Mouse (Mus musculus): ENCODE measurements around the gene Mff.

Mff gene

GRCm38 (mm10) chr1:82724339-82725025, at the start of gene Mff:
TSS of gene Mff (plus strand) at chr1:82724890.
- peak; percentile 89 to 90 for DNase-seq (ENCODE audit: low spot score in 2 of 2)

- no peak for DNase-seq (ENCODE audit: low spot score in 2 of 2)
Measured at GRCm38 (mm10) chr1:82686328-82686727, 38.4 kb upstream of the Mff start.

- no peak for DNase-seq (ENCODE audit: low spot score in 2 of 2)
Measured at GRCm38 (mm10) chr1:82686866-82687265, 37.8 kb upstream of the Mff start.

- no peak for DNase-seq (ENCODE audit: low spot score in 2 of 2)
Measured at GRCm38 (mm10) chr1:82687931-82688330, 36.8 kb upstream of the Mff start.

GRCm38 (mm10) chr1:82695915-82696314, 28.8 kb upstream of the Mff start:
- DNase-seq (ENCODE audit: low spot score in 2 of 2): no peak

- DNase-seq (ENCODE audit: low spot score in 2 of 2): no peak
Measured at GRCm38 (mm10) chr1:82717816-82718512, 6.7 kb upstream of the Mff start.

GRCm38 (mm10) chr1:82725026-82725874, 560 bp downstream of the Mff start:
- no peak for DNase-seq (ENCODE audit: low spot score in 2 of 2)

DNA sequence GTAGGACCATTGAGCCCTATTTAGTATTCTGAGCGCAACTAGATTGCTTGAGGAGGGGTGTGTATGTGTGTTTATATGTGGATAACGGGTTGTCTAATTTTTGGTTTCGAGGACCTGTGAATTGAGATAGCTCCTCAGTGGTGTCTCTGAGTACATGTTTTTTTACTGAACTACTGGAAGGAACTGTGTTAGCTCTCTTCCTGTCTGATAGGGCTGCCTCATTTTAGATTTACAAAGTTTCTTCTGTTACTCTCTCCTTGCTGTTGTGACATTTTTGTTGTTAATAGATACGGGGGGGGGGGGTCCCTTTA, 1.1 kb downstream of the Mff start:
- no peak for DNase-seq (ENCODE audit: low spot score in 2 of 2)

DNA sequence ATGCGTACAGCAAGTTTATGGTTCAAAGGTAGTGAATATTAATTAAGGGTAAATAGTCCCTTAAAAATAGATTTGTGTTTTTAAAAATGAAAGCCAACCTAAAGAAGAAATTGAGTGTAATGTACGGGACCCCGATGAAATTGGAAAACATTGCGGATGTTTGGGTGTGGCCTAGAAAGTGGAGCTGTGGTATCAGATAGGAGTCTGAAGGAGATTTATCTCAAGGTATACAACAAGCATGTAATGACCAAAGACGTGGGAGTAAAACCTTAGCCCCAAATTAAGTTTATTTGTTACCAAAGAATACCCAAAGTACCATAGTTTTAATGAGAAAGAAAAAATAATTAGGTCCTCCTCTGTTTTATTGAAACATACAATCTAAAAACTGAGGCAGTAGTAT, 1.8 kb downstream of the Mff start:
- DNase-seq (ENCODE audit: low spot score in 2 of 2): no peak

- no peak for DNase-seq (ENCODE audit: low spot score in 2 of 2)
Measured at GRCm38 (mm10) chr1:82733357-82733756, 8.7 kb downstream of the Mff start.

- no peak for DNase-seq (ENCODE audit: low spot score in 2 of 2)
Measured at GRCm38 (mm10) chr1:82738066-82738465, 13.4 kb downstream of the Mff start.

GRCm38 (mm10) chr1:82741539-82741938, 16.8 kb downstream of the Mff start:
- no peak for DNase-seq (ENCODE audit: low spot score in 2 of 2)

DNA sequence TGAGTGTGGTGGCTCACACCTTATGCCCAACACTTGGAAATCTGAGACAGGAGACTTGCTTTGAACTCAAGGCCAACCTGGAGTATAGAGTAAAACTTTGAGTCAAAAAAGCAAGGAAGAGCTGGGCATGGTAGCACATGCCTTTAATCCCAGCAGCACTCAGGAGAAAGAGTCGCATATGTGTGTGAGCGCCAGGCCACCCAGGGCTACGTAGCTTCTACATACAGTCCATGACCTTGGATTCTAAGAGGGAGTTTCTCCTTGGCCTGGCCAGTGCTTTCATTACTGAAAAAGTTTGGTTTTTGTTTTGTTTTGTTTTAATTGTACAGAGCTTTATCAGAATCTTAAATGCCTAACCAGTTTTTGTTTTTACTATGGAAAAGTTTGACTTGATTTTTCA, 19.3 kb downstream of the Mff start:
- no peak for DNase-seq (ENCODE audit: low spot score in 2 of 2)

GRCm38 (mm10) chr1:82746408-82746807, 21.7 kb downstream of the Mff start:
- DNase-seq (ENCODE audit: low spot score in 2 of 2): no peak

DNA sequence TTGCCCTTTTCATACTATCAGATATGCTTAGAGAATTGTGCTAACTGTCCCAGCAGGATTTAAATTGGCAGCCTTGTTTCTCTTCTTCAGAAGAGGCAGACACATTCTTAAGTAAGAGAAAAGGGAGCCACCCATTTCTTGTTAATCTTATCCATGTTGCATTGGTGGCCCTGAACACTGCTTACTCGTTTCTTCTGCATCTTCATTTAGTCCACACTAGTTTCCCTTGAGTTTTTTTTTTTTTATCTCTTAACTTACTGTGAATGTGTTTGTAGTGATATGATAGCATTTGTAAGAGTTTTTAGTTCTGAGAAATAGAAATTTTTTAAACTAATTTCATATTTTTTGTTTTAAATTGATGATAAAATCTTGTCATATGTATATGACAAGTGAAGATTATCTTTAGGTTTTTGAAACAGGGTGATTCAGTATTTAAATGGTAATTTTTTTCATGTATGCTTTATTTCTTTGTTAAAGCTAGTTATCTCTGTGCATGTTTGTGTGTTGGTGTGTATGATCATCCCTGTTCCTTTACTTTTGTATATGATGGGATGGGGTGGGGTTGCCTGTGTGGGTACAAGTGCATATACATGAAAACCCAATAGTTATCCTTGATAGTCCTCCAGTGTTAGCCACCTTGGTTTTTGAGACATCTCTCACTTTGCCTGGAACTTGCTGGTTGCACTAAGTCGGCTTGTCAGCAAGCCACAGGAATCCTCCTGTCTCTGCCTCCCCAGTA, 23.2 kb downstream of the Mff start:
- no peak for DNase-seq (ENCODE audit: low spot score in 2 of 2)

DNA sequence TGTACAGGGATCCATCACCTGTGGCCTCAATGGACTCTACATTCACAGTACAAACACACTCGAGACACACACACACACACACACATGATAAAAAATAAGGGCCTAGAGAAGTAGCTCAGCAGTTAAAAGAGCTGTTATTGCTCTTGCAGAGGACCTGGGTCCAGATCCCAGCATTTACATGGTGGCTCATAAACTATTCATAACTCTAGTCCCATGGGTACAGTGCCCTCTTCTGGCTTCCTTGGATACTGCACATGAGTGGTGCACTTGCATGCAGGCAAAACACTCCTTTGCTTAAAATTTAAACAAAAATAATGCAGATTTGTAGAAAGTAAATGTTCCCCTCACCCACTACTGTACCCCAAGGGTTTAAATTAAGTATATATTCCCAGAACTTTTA, 34.8 kb downstream of the Mff start:
- DNase-seq (ENCODE audit: low spot score in 2 of 2): no peak

DNA sequence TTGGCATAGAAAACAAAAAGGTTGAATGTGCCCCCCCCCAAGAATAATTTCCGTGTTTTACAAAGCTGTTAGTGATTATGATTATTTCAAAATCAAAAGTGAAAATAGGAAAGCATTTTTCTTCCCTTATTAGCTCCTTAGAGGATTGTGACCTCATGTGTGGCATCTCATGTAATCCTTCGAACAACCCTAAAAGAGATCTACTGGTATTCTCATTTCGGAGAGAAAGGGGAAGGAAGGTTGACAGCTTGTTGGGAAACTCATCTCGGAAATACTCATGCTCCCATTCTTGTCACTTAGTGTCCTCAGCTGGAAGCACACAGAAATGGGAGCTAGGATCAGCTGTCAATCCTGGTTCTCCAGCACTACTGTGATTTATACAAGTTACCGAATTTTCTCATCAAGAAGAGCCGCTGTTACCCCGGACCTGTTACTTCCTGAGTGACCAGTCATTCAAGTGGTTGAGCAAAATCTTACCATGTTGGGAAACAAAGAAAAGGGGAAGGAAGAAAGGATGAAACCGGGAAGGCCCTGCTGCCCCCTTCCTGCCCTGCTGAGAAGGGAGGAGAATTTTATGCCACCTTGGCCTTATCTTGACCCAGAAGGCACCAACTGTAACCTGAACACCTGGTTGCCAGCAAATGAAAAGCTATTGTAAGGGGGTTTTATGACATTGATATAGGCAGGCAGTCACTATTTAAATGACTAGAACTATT, 36.9 kb downstream of the Mff start:
- DNase-seq (ENCODE audit: low spot score in 2 of 2): no peak

- DNase-seq (ENCODE audit: low spot score in 2 of 2): no peak
Measured at GRCm38 (mm10) chr1:82762274-82762673, 37.6 kb downstream of the Mff start.

- DNase-seq (ENCODE audit: low spot score in 2 of 2): no peak
Measured at GRCm38 (mm10) chr1:82766227-82766626, 41.5 kb downstream of the Mff start.

- no peak for DNase-seq (ENCODE audit: low spot score in 2 of 2)
Measured at GRCm38 (mm10) chr1:82766641-82767040, 42.0 kb downstream of the Mff start.

DNA sequence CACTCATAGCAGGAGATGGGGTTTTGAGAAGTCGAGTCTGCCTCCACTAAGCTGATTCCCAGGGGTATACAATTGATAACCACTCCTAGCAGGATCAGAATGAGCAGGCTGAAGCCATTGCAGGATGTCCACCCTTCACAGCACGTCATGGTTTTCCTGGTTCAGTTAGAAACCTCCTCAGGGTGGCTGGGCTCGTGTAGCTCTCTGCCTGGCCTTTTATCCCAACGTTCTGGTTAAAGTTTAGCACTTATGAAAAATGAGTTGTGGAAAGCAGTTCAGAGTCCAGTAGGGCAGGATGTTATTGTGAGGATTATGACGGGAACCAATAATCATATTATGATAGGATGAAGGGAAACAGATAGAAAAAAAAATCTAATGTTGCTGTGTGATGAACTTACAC, 43.6 kb downstream of the Mff start, which contains the start of gene Tm4sf20:
Tm4sf20 (minus strand) TSS at position 193 of the 400 bp plus-strand sequence.
- no peak for DNase-seq (ENCODE audit: low spot score in 2 of 2)
